Mouse (Mus musculus) limb, embryonic 11.5 days (tissue): ENCODE measurements around the gene Hoxa2. TPM values are rescaled to one million over a fixed set of nuclear protein-coding genes. Genes with fewer than 3 reads are reported as not detected.

Source experiments
- ATAC-seq: fragments of 200-750 bp; cut with Nextera tagmentation; 2 replicates; pipeline ENCODE4 v1.8.0; 2017; ENCODE audit warnings: low read depth; ENCODE audit not compliant: insufficient number of reproducible peaks, low FRiP score, low TSS enrichment
- DNase-seq: peaks from one replicate; pipeline ENCODE4 v3.0.0-alpha.2; 2015; ENCODE audit warnings: low spot score
- H3K27ac ChIP-seq: fragments of 300-500 bp; sonication (generic); replicated peaks from 2 replicates; pipeline ENCODE4 v1.5.1; 2014; ENCODE audit warnings: low read depth, mild to moderate bottlenecking, low read length
- H3K27me3 ChIP-seq: fragments of 300-500 bp; sonication (generic); 2 replicates; pipeline ENCODE4 v1.6.1; 2014; ENCODE audit warnings: mild to moderate bottlenecking, low read length, mixed read lengths; ENCODE audit not compliant: control insufficient read depth, insufficient read depth
- H3K36me3 ChIP-seq: fragments of 300-500 bp; sonication (generic); 2 replicates; pipeline ENCODE4 v1.6.1; 2014; ENCODE audit warnings: mild to moderate bottlenecking, low read length, moderate library complexity, mixed read lengths; ENCODE audit not compliant: control insufficient read depth, insufficient read depth
- H3K4me1 ChIP-seq: fragments of 300-500 bp; sonication (generic); 2 replicates; pipeline ENCODE4 v1.6.1; 2014; ENCODE audit warnings: low read length, mixed read lengths; ENCODE audit not compliant: control insufficient read depth, insufficient read depth
- H3K4me2 ChIP-seq: fragments of 300-500 bp; sonication (generic); 2 replicates; pipeline ENCODE4 v1.6.1; 2014; ENCODE audit warnings: low read depth, mild to moderate bottlenecking, moderate library complexity; ENCODE audit not compliant: severe bottlenecking
- H3K4me3 ChIP-seq: fragments of 300-500 bp; sonication (generic); 2 replicates; pipeline ENCODE4 v1.5.1; 2014; ENCODE audit warnings: low read depth, low read length
- H3K9ac ChIP-seq: fragments of 300-500 bp; sonication (generic); 2 replicates; pipeline ENCODE4 v1.6.1; 2014; ENCODE audit warnings: mild to moderate bottlenecking, low read length
- H3K9me3 ChIP-seq: fragments of 300-500 bp; sonication (generic); 2 replicates; pipeline ENCODE4 v1.6.1; 2016; ENCODE audit warnings: low read length; ENCODE audit not compliant: control insufficient read depth
- WGBS: fragments of 180-500 bp; shearing (Covaris S2); extraction: QIAGEN DNeasy Blood & Tissue Kit; methylation state at CpG from one replicate; pipeline ENCODE4 v1.1.7; 2014; 5-methylcytosine and 5-hydroxymethylcytosine counted together
- polyA plus RNA-seq: library from polyadenylated mRNA; unstranded; fragments of >200 nt; fragmentation: Nextera tagmentation; extraction: Ambion mirVana; gene quantifications from 2 replicates; pipeline ENCODE4 v1.2.1, GENCODE M21; 2014

The Hoxa2 gene
- polyA plus RNA-seq, 1 experiment from 2014 or later = 3.0 TPM

GRCm38 (mm10) chr6:52185222-52185621 is 20.6 kb upstream of the Hoxa2 start:
- H3K4me2 ChIP-seq = peak overlapping the region; percentile 36

GRCm38 (mm10) chr6:52184668-52185067 is 20.0 kb upstream of the Hoxa2 start:
- ATAC-seq = no peak
- Histone ChIP-seq H3K9ac (no peak overlapping the region), H3K27ac (0 out of 2 replicates have a peak overlapping the region, but pooled peaks have one; percentile 30), H3K9me3 (no peaks in the 10 kb centered on the region), H3K4me2 (peak overlapping the region; percentile 29; the same call in 1 of the 2 replicates), H3K4me1 (peaks cover 60% of the 10 kb centered on the region), H3K27me3 (peaks cover 18% of the 10 kb centered on the region), H3K36me3 (no peaks in the 10 kb centered on the region), H3K4me3 (no peak overlapping the region)
- 15% methylated on average over 6 of the region's 6 CpGs for WGBS
- DNase-seq = no peak

More at GRCm38 (mm10) chr6:52185222-52185621, 20.6 kb upstream of the Hoxa2 start:
- H3K36me3 ChIP-seq = no peaks in the 10 kb centered on the region
- peaks cover 19% of the 10 kb centered on the region for H3K27me3 ChIP-seq
- DNase-seq (no peak), ATAC-seq (no peak)
- 2% methylated on average over 19 of the region's 19 CpGs for WGBS
- H3K4me3 ChIP-seq = no peak overlapping the region
- H3K9ac ChIP-seq = no peak overlapping the region
- peaks cover 54% of the 10 kb centered on the region for H3K4me1 ChIP-seq
- no peak overlapping the region for H3K27ac ChIP-seq
- no peaks in the 10 kb centered on the region for H3K9me3 ChIP-seq

GRCm38 (mm10) chr6:52183311-52184080 is 18.9 kb upstream of the Hoxa2 start:
- no peak for DNase-seq
- H3K4me1 ChIP-seq = peaks cover 65% of the 10 kb centered on the region
- WGBS = 18% methylated on average over 10 of the region's 10 CpGs
- ATAC-seq = no peak
- H3K27ac ChIP-seq = peak overlapping the region; percentile 69
- H3K36me3 ChIP-seq = no peaks in the 10 kb centered on the region
- peaks cover 15% of the 10 kb centered on the region for H3K27me3 ChIP-seq
- 0 out of 2 replicates have a peak overlapping the region, but pooled peaks have one; percentile 4 for H3K4me2 ChIP-seq
- no peak overlapping the region for H3K4me3 ChIP-seq
- no peak overlapping the region for H3K9ac ChIP-seq
- H3K9me3 ChIP-seq = no peaks in the 10 kb centered on the region

GRCm38 (mm10) chr6:52182793-52183192 is 18.2 kb upstream of the Hoxa2 start:
- DNase-seq (no peak), ATAC-seq (no peak)
- 15% methylated on average over 1 of the region's 1 CpGs for WGBS
- peaks cover 15% of the 10 kb centered on the region for H3K27me3 ChIP-seq
- no peak overlapping the region for H3K9ac ChIP-seq
- peaks cover 68% of the 10 kb centered on the region for H3K4me1 ChIP-seq
- H3K9me3 ChIP-seq = no peaks in the 10 kb centered on the region
- no peak overlapping the region for H3K4me2 ChIP-seq
- H3K27ac ChIP-seq = peak overlapping the region; percentile 69; the same call in 1 of the 2 replicates
- no peaks in the 10 kb centered on the region for H3K36me3 ChIP-seq
- H3K4me3 ChIP-seq = no peak overlapping the region

- Histone ChIP-seq H3K36me3 (no peaks in the 10 kb centered on the region), H3K9ac (no peak overlapping the region), H3K9me3 (no peaks in the 10 kb centered on the region), H3K27ac (no peak overlapping the region), H3K27me3 (peaks cover 14% of the 10 kb centered on the region), H3K4me2 (no peak overlapping the region), H3K4me3 (no peak overlapping the region), H3K4me1 (peaks cover 73% of the 10 kb centered on the region)
- no peak for DNase-seq
- 23% methylated on average over 2 of the region's 2 CpGs for WGBS
- no peak for ATAC-seq
Observed at GRCm38 (mm10) chr6:52182030-52182429, 17.4 kb upstream of the Hoxa2 start.

GRCm38 (mm10) chr6:52180726-52181125 is 16.1 kb upstream of the Hoxa2 start:
- Histone ChIP-seq H3K36me3 (no peaks in the 10 kb centered on the region), H3K27ac (0 out of 2 replicates have a peak overlapping the region, but pooled peaks have one; percentile 8), H3K4me2 (no peak overlapping the region), H3K9ac (0 out of 2 replicates have a peak overlapping the region, but pooled peaks have one; percentile 7), H3K27me3 (peaks cover 12% of the 10 kb centered on the region), H3K4me3 (no peak overlapping the region), H3K9me3 (no peaks in the 10 kb centered on the region), H3K4me1 (peaks cover 78% of the 10 kb centered on the region)
- DNase-seq = no peak
- 29% methylated on average over 3 of the region's 3 CpGs for whole genome bisulfite sequencing
- ATAC-seq = no peak

GRCm38 (mm10) chr6:52180213-52180710 is 15.6 kb upstream of the Hoxa2 start:
- 0 out of 2 replicates have a peak overlapping the region, but pooled peaks have one; percentile 5 for H3K4me3 ChIP-seq
- ATAC-seq (no peak), DNase-seq (no peak)
- H3K27ac ChIP-seq = peak overlapping the region; percentile 8; the same call in 1 of the 2 replicates
- WGBS = 12% methylated on average over 11 of the region's 11 CpGs
- H3K4me2 ChIP-seq = peak overlapping the region; percentile 8; the same call in 1 of the 2 replicates
- no peaks in the 10 kb centered on the region for H3K9me3 ChIP-seq
- no peaks in the 10 kb centered on the region for H3K36me3 ChIP-seq
- peaks cover 12% of the 10 kb centered on the region for H3K27me3 ChIP-seq
- peaks cover 78% of the 10 kb centered on the region for H3K4me1 ChIP-seq
- no peak overlapping the region for H3K9ac ChIP-seq

- Histone ChIP-seq H3K4me3 (0 out of 2 replicates have a peak overlapping the region, but pooled peaks have one; percentile 5), H3K9me3 (no peaks in the 10 kb centered on the region), H3K27me3 (peaks cover 11% of the 10 kb centered on the region), H3K9ac (no peak overlapping the region), H3K4me2 (peak overlapping the region; percentile 8; the same call in 1 of the 2 replicates), H3K27ac (no peak overlapping the region; the same call in 1 of the 2 replicates), H3K4me1 (peaks cover 75% of the 10 kb centered on the region), H3K36me3 (no peaks in the 10 kb centered on the region)
- ATAC-seq (no peak), DNase-seq (peak; percentile 22)
- 4% methylated on average over 10 of the region's 10 CpGs for WGBS
Observed at GRCm38 (mm10) chr6:52179690-52180089, 15.1 kb upstream of the Hoxa2 start.
